Mouse (Mus musculus) MEL (cell line): ENCODE measurements around the gene Dlx2.

Experiments
- CTCF ChIP-seq, 3 experiments: IDR thresholded peaks in 2 of 3; conservative IDR thresholded peaks in 1 of 3; 2 replicates each; pipeline ENCODE4 v1.5.1; 2011 to 2012; ENCODE audit warnings: low read length in 3 of 3, low read depth in 2 of 3, mild to moderate bottlenecking in 2 of 3, improper control_type of control experiment in 1 of 3, inconsistent platforms in 1 of 3, mixed read lengths in 1 of 3, moderate library complexity in 1 of 3; ENCODE audit not compliant: control insufficient read depth in 1 of 3, insufficient read depth in 1 of 3, poor library complexity in 1 of 3, severe bottlenecking in 1 of 3
- GATA1 ChIP-seq: IDR thresholded peaks from 2 replicates; pipeline ENCODE4 v1.6.1; 2011; ENCODE audit warnings: low read depth, low read length, improper control_type of control experiment
- MAX ChIP-seq: IDR thresholded peaks from 2 replicates; pipeline ENCODE4 v1.6.1; 2011; ENCODE audit warnings: low read length, improper control_type of control experiment
- NELFE ChIP-seq: IDR thresholded peaks from 2 replicates; pipeline ENCODE4 v1.6.1; 2011; ENCODE audit warnings: low read depth, low read length, improper control_type of control experiment
- POLR2A ChIP-seq, 2 experiments: IDR thresholded peaks; 2 replicates each; pipeline ENCODE4 v1.6.1; 2011 to 2012; ENCODE audit warnings: low read length in 2 of 2, mild to moderate bottlenecking in 2 of 2, control low read depth in 1 of 2, improper control_type of control experiment in 1 of 2, low read depth in 1 of 2, moderate library complexity in 1 of 2; ENCODE audit not compliant: control insufficient read depth in 1 of 2, insufficient read depth in 1 of 2, poor library complexity in 1 of 2
- RCOR1 ChIP-seq: IDR thresholded peaks from 2 replicates; pipeline ENCODE4 v1.6.1; 2012; ENCODE audit warnings: low read depth, mild to moderate bottlenecking, inconsistent platforms, low read length, improper control_type of control experiment
- SMC3 ChIP-seq: IDR thresholded peaks from 2 replicates; pipeline ENCODE4 v1.6.1; 2011; ENCODE audit warnings: low read depth, low read length, improper control_type of control experiment

GRCm38 (mm10) chr2:71494503-71494902 is 52.1 kb downstream of the Dlx2 start:
- TF ChIP-seq NELFE (no peak), MAX (no peak), CTCF (IDR thresholded peaks at IDR 0.05 in 2 of 3, conservative IDR thresholded peaks at IDR 0.05 in 1 of 3; ENCODE audit: control insufficient read depth in 1 of 3, insufficient read depth in 1 of 3, low read depth in 2 of 3, low read length in 3 of 3, poor library complexity in 1 of 3, severe bottlenecking in 1 of 3) (no peak), RCOR1 (no peak), SMC3 (no peak), GATA1 (no peak), POLR2A (IDR thresholded peaks at IDR 0.05; ENCODE audit: control insufficient read depth in 1 of 2, insufficient read depth in 1 of 2, low read depth in 1 of 2, low read length in 2 of 2, poor library complexity in 1 of 2) (no peak)
